Mouse (Mus musculus): Measurements from ENCODE around the gene Siglecg.

- TF ChIP-seq CTCF (IDR thresholded peaks at IDR 0.05; ENCODE audit: low read depth) = peak; percentile 98
- TF ChIP-seq EP300 (optimal IDR thresholded peaks at IDR 0.05) = no peak
Measured at GRCm38 (mm10) chr7:43466099-43466694, 58.2 kb downstream of the Siglecg start.

Data from stomach, postnatal 0 days (tissue).